Mouse (Mus musculus): Measurements from ENCODE around the gene Lrrc2. TPM values are rescaled to one million over a fixed set of nuclear protein-coding genes. Genes with fewer than 3 reads are reported as not detected.

Gene Lrrc2
- polyA plus RNA-seq (2014; fragmentation: Nextera tagmentation; extraction: Ambion mirVana), result not detected in 2 replicates

DNA sequence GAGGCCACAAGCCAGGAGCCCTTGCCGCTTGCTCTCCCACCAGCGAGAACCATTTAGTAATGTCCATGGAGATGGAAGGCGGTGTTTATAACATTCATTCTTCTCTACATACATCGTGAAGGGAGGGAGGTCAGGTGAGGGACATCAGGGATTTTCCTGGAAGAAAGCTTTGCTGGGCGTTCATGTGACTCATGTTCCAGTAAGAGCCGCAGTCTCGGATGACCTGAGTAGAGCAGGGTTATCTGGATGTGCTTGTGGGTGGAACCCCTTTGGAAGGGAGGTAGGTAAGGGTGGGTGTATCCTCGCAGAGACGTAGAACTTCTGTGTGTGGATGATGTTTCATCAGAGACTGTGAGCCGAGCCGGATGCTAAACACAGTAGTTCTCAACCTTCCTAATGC lies at the start of gene Lrrc2:
Lrrc2 (plus strand) TSS at position 149 of the 400 bp plus-strand sequence.
- H3K9ac ChIP-seq (replicated peaks; ENCODE audit: low read depth, low read length), result no peak within 1 kb of the TSS
- 0 out of 2 replicates have a peak, but pooled peaks cover 3% of the 10 kb centered on the region for H3K27me3 ChIP-seq (ENCODE audit: control insufficient read depth, insufficient read depth, low read length)
- H3K9me3 ChIP-seq (ENCODE audit: control insufficient read depth, low read depth, low read length), result no peaks in the 10 kb centered on the region
- no peaks in the 10 kb centered on the region for H3K4me1 ChIP-seq (ENCODE audit: control insufficient read depth, insufficient read depth, low read length)
- 70% methylated on average over 11 of the region's 11 CpGs for WGBS
- no peaks in the 10 kb centered on the region for H3K36me3 ChIP-seq (ENCODE audit: control insufficient read depth, insufficient read depth, low read length)
- H3K4me3 ChIP-seq (ENCODE audit: low read depth, low read length), result no peak within 1 kb of the TSS
- no peak for ATAC-seq (ENCODE audit: insufficient number of reproducible peaks, insufficient read depth, low FRiP score, low read depth)
- no peak within 1 kb of the TSS for H3K4me2 ChIP-seq (replicated peaks; ENCODE audit: low read depth, low read length)
- H3K27ac ChIP-seq (ENCODE audit: low read length), result no peak within 1 kb of the TSS

GRCm38 (mm10) chr9:110902271-110902670 lies 49.1 kb upstream of the Lrrc2 start:
- 81% methylated on average over 4 of the region's 4 CpGs for WGBS
- H3K4me1 ChIP-seq (ENCODE audit: control insufficient read depth, insufficient read depth, low read length), result no peaks in the 10 kb centered on the region
- H3K9ac ChIP-seq (replicated peaks; ENCODE audit: low read depth, low read length), result no peak overlapping the region
- H3K9me3 ChIP-seq (ENCODE audit: control insufficient read depth, low read depth, low read length), result no peaks in the 10 kb centered on the region
- H3K27ac ChIP-seq (ENCODE audit: low read length), result no peak overlapping the region
- ATAC-seq (ENCODE audit: insufficient number of reproducible peaks, insufficient read depth, low FRiP score, low read depth), result no peak
- H3K36me3 ChIP-seq (ENCODE audit: control insufficient read depth, insufficient read depth, low read length), result no peaks in the 10 kb centered on the region
- no peak overlapping the region for H3K4me3 ChIP-seq (ENCODE audit: low read depth, low read length)
- H3K4me2 ChIP-seq (replicated peaks; ENCODE audit: low read depth, low read length), result no peak overlapping the region
- H3K27me3 ChIP-seq (ENCODE audit: control insufficient read depth, insufficient read depth, low read length), result no peaks in the 10 kb centered on the region

DNA sequence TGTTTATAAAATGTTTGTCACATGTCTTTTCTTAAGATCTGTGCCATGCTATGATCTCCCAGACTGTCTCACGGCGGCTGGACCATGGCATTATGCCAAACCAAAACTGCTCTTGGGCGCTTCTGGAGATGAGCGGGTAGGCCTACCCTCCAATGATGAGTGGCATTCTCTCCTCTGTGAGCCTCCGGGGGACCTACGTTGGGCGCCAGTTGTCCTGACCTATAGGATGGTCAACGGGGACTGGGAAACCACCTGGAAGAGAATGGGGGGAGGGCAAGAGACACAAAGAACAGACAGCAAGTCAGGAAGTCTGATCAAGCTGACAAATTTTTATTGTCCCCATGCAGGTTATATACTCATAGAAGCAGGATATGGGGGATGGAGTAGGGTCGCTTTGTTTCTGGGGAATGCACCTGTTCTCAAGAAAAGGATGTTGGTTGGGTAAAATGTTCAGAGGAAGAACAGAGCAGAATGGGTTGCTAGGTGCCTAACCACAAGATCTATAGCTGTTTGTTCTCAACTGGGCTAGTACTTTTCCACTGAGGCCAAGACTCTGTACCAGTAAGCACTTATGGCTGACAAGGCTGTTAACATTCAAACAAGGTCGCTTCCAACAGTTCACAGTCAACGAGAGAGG lies 44.0 kb upstream of the Lrrc2 start:
- no peak overlapping the region for H3K27ac ChIP-seq (ENCODE audit: low read length)
- WGBS, result 90% methylated on average over 11 of the region's 11 CpGs
- H3K4me2 ChIP-seq (replicated peaks; ENCODE audit: low read depth, low read length), result no peak overlapping the region
- H3K4me1 ChIP-seq (ENCODE audit: control insufficient read depth, insufficient read depth, low read length), result no peaks in the 10 kb centered on the region
- H3K9me3 ChIP-seq (ENCODE audit: control insufficient read depth, low read depth, low read length), result no peaks in the 10 kb centered on the region
- H3K27me3 ChIP-seq (ENCODE audit: control insufficient read depth, insufficient read depth, low read length), result no peaks in the 10 kb centered on the region
- ATAC-seq (ENCODE audit: insufficient number of reproducible peaks, insufficient read depth, low FRiP score, low read depth), result no peak
- no peak overlapping the region for H3K4me3 ChIP-seq (ENCODE audit: low read depth, low read length)
- no peaks in the 10 kb centered on the region for H3K36me3 ChIP-seq (ENCODE audit: control insufficient read depth, insufficient read depth, low read length)
- H3K9ac ChIP-seq (replicated peaks; ENCODE audit: low read depth, low read length), result no peak overlapping the region

DNA sequence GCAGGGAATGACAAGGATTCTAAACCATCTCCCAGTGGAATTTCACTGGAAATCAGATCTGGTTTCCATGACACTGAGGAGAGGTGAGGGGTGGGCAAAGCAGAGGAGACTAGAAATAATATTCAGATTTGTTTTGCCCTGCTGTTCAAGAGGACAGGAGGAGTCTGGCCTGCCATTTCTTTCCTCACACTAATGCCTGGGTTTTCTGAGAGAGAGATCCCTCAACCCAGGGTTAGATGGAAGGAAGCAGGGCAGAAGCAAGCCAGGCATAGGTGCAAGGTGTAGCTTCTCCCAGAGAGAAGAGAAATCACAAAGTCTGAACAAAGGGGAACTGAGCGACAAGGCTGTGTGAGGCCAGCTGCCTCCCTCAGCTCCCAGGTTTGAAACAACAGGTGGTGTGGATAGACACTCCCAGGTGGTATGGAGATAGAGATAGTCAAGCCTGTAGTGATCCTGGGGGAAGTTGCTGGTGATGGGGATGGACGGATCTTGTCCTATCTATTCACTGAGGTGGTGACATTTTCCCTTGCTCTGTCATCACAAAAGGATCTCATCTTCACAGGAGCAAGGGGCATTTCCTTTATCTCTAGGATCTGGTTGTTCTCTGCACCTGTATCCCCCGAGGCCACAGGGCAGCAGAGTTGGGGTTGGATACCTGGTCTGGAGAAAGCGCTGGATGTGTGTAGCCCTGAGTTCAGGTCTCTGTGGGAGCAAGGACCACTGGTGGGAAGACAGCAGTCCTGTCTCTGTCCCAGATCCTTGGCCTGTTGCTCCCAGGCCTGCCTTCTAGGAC lies 43.3 kb upstream of the Lrrc2 start:
- H3K9me3 ChIP-seq (ENCODE audit: control insufficient read depth, low read depth, low read length), result no peaks in the 10 kb centered on the region
- no peaks in the 10 kb centered on the region for H3K36me3 ChIP-seq (ENCODE audit: control insufficient read depth, insufficient read depth, low read length)
- H3K4me3 ChIP-seq (ENCODE audit: low read depth, low read length), result no peak overlapping the region
- no peak overlapping the region for H3K27ac ChIP-seq (ENCODE audit: low read length)
- WGBS, result 85% methylated on average over 4 of the region's 4 CpGs
- ATAC-seq (ENCODE audit: insufficient number of reproducible peaks, insufficient read depth, low FRiP score, low read depth), result no peak
- no peak overlapping the region for H3K4me2 ChIP-seq (replicated peaks; ENCODE audit: low read depth, low read length)
- H3K9ac ChIP-seq (replicated peaks; ENCODE audit: low read depth, low read length), result no peak overlapping the region
- no peaks in the 10 kb centered on the region for H3K27me3 ChIP-seq (ENCODE audit: control insufficient read depth, insufficient read depth, low read length)
- H3K4me1 ChIP-seq (ENCODE audit: control insufficient read depth, insufficient read depth, low read length), result no peaks in the 10 kb centered on the region

GRCm38 (mm10) chr9:110908631-110909016 lies 42.7 kb upstream of the Lrrc2 start:
- Histone ChIP-seq H3K36me3 (ENCODE audit: control insufficient read depth, insufficient read depth, low read length) (no peaks in the 10 kb centered on the region), H3K4me3 (ENCODE audit: low read depth, low read length) (no peak overlapping the region), H3K9ac (replicated peaks; ENCODE audit: low read depth, low read length) (no peak overlapping the region), H3K27me3 (ENCODE audit: control insufficient read depth, insufficient read depth, low read length) (no peaks in the 10 kb centered on the region), H3K4me1 (ENCODE audit: control insufficient read depth, insufficient read depth, low read length) (no peaks in the 10 kb centered on the region), H3K27ac (ENCODE audit: low read length) (no peak overlapping the region), H3K9me3 (ENCODE audit: control insufficient read depth, low read depth, low read length) (no peaks in the 10 kb centered on the region), H3K4me2 (replicated peaks; ENCODE audit: low read depth, low read length) (no peak overlapping the region)
- ATAC-seq (ENCODE audit: insufficient number of reproducible peaks, insufficient read depth, low FRiP score, low read depth), result no peak
- 91% methylated on average over 3 of the region's 3 CpGs for WGBS

GRCm38 (mm10) chr9:110909371-110909967 lies 41.9 kb upstream of the Lrrc2 start:
- Histone ChIP-seq H3K9ac (replicated peaks; ENCODE audit: low read depth, low read length) (no peak overlapping the region), H3K4me2 (replicated peaks; ENCODE audit: low read depth, low read length) (no peak overlapping the region), H3K4me1 (ENCODE audit: control insufficient read depth, insufficient read depth, low read length) (no peaks in the 10 kb centered on the region), H3K9me3 (ENCODE audit: control insufficient read depth, low read depth, low read length) (no peaks in the 10 kb centered on the region), H3K27ac (ENCODE audit: low read length) (no peak overlapping the region), H3K27me3 (ENCODE audit: control insufficient read depth, insufficient read depth, low read length) (no peaks in the 10 kb centered on the region), H3K36me3 (ENCODE audit: control insufficient read depth, insufficient read depth, low read length) (no peaks in the 10 kb centered on the region), H3K4me3 (ENCODE audit: low read depth, low read length) (no peak overlapping the region)
- no peak for ATAC-seq (ENCODE audit: insufficient number of reproducible peaks, insufficient read depth, low FRiP score, low read depth)
- 73% methylated on average over 6 of the region's 6 CpGs for WGBS

DNA sequence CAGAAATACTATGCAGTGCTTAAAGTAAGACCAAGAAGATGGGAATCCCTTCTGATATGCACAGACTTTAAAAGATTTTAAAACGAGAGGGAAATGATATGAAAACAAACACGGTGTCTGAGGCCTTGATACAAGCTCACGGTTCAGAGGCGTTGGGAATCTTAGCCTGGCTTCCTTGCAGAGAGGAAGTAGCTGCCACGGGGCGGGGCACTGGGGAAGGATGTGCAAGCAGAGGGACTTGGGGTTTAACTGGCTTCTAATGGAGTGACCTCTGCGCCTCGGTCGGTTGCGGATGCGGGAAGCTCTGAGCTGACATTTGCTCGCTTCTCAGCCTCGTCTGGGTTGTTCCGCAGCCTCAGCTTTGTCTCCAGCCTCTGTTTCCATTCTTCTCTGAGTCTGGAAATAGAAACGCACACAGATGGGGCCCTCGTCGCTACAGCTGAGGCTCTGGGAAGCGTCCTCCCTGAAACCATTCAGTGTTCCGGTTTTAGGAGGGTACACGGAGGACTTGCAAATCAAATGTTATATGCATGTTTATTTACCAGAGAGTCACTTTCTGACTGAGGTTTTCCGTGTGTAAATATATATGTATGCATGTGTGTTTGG lies 36.6 kb upstream of the Lrrc2 start:
- no peak overlapping the region for H3K9ac ChIP-seq (replicated peaks; ENCODE audit: low read depth, low read length)
- 53% methylated on average over 21 of the region's 21 CpGs for WGBS
- H3K27me3 ChIP-seq (ENCODE audit: control insufficient read depth, insufficient read depth, low read length), result no peaks in the 10 kb centered on the region
- no peaks in the 10 kb centered on the region for H3K9me3 ChIP-seq (ENCODE audit: control insufficient read depth, low read depth, low read length)
- H3K4me3 ChIP-seq (ENCODE audit: low read depth, low read length), result no peak overlapping the region
- no peak overlapping the region for H3K27ac ChIP-seq (ENCODE audit: low read length)
- no peak for ATAC-seq (ENCODE audit: insufficient number of reproducible peaks, insufficient read depth, low FRiP score, low read depth)
- H3K36me3 ChIP-seq (ENCODE audit: control insufficient read depth, insufficient read depth, low read length), result no peaks in the 10 kb centered on the region
- H3K4me1 ChIP-seq (ENCODE audit: control insufficient read depth, insufficient read depth, low read length), result no peaks in the 10 kb centered on the region
- H3K4me2 ChIP-seq (replicated peaks; ENCODE audit: low read depth, low read length), result no peak overlapping the region

GRCm38 (mm10) chr9:110915466-110915865 lies 35.9 kb upstream of the Lrrc2 start:
- no peak overlapping the region for H3K4me3 ChIP-seq (ENCODE audit: low read depth, low read length)
- no peak overlapping the region for H3K9ac ChIP-seq (replicated peaks; ENCODE audit: low read depth, low read length)
- WGBS, result 66% methylated on average over 8 of the region's 8 CpGs
- H3K4me2 ChIP-seq (replicated peaks; ENCODE audit: low read depth, low read length), result no peak overlapping the region
- no peak overlapping the region for H3K27ac ChIP-seq (ENCODE audit: low read length)
- no peaks in the 10 kb centered on the region for H3K36me3 ChIP-seq (ENCODE audit: control insufficient read depth, insufficient read depth, low read length)
- no peaks in the 10 kb centered on the region for H3K27me3 ChIP-seq (ENCODE audit: control insufficient read depth, insufficient read depth, low read length)
- no peaks in the 10 kb centered on the region for H3K4me1 ChIP-seq (ENCODE audit: control insufficient read depth, insufficient read depth, low read length)
- H3K9me3 ChIP-seq (ENCODE audit: control insufficient read depth, low read depth, low read length), result no peaks in the 10 kb centered on the region
- no peak for ATAC-seq (ENCODE audit: insufficient number of reproducible peaks, insufficient read depth, low FRiP score, low read depth)
